Mouse (Mus musculus): Measurements from ENCODE around the gene Asap2. TPM values are rescaled to one million over a fixed set of nuclear protein-coding genes. Genes with fewer than 3 reads are reported as not detected.

The Asap2 gene
- polyA plus RNA-seq, 1 experiment: 0.77 TPM

DNA sequence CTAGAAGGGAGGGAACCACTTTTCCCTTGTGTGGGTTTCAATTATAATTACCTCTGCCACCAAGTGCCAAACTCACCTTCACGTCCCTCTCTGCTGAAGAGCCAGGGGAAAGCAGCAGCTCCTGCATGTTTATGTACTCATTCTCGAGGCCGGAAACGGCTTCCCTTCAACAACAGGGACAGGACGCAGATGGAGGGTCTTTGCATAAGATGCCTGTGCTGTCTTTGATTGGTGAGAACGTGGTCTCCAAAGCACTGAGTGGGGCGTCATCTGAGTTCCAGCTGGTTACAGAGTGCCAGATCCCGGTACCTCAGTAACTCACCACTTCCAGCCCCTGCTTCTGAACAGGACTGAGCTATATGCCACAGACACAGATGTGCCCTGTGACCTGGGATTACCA is 174.0 kb downstream of the Asap2 start:
- no peak overlapping the region for H3K4me3 ChIP-seq (ENCODE audit: control insufficient read depth, low read depth, low read length)
- TF ChIP-seq POLR2A (IDR thresholded peaks at IDR 0.05; ENCODE audit: control insufficient read depth, low read depth, low read length) (no peak), CTCF (IDR thresholded peaks at IDR 0.05; ENCODE audit: control insufficient read depth, insufficient read depth, insufficient replicate concordance, low read depth, low read length) (no peak)
- no peaks in the 10 kb centered on the region for H3K4me1 ChIP-seq (ENCODE audit: control insufficient read depth, insufficient read depth, low read length)
- no peak overlapping the region for H3K27ac ChIP-seq (ENCODE audit: control insufficient read depth, insufficient read depth, low read depth, low read length)
- no peaks in the 10 kb centered on the region for H3K27me3 ChIP-seq (ENCODE audit: control insufficient read depth, insufficient read depth, low read length)
- H3K36me3 ChIP-seq (ENCODE audit: control insufficient read depth, insufficient read depth, low read length): no peaks in the 10 kb centered on the region

GRCm38 (mm10) chr12:21165157-21165556 is 174.9 kb downstream of the Asap2 start:
- Histone ChIP-seq H3K4me3 (ENCODE audit: control insufficient read depth, low read depth, low read length) (no peak overlapping the region), H3K4me1 (ENCODE audit: control insufficient read depth, insufficient read depth, low read length) (no peaks in the 10 kb centered on the region), H3K27ac (ENCODE audit: control insufficient read depth, insufficient read depth, low read depth, low read length) (no peak overlapping the region), H3K36me3 (ENCODE audit: control insufficient read depth, insufficient read depth, low read length) (no peaks in the 10 kb centered on the region), H3K27me3 (ENCODE audit: control insufficient read depth, insufficient read depth, low read length) (no peaks in the 10 kb centered on the region)
- TF ChIP-seq CTCF (IDR thresholded peaks at IDR 0.05; ENCODE audit: control insufficient read depth, insufficient read depth, insufficient replicate concordance, low read depth, low read length) (no peak), POLR2A (IDR thresholded peaks at IDR 0.05; ENCODE audit: control insufficient read depth, low read depth, low read length) (no peak)

DNA sequence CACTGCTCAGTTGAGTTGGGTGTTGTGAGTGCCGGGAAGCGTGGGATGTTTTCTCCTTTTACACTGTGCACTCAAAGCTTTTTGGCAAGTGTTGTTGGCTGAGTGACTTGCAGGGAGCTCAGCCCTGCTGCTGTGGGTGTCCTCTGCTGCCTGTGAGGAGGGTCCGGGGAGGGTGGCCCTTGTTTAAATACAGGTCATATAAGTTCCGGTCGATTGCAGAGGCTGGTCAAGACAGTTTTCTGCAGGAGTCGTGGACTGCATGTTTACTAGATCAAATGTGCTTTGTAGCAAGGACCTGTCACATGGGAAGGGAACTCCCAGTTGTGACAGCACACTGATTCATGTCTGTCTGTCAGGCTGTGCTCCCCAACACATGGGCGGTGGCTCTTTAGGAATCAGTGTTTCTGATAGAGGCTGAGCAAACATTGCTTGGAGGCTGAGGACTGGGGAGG is 175.7 kb downstream of the Asap2 start:
- Histone ChIP-seq H3K36me3 (ENCODE audit: control insufficient read depth, insufficient read depth, low read length) (no peaks in the 10 kb centered on the region), H3K27ac (ENCODE audit: control insufficient read depth, insufficient read depth, low read depth, low read length) (no peak overlapping the region), H3K27me3 (ENCODE audit: control insufficient read depth, insufficient read depth, low read length) (no peaks in the 10 kb centered on the region), H3K4me3 (ENCODE audit: control insufficient read depth, low read depth, low read length) (no peak overlapping the region), H3K4me1 (ENCODE audit: control insufficient read depth, insufficient read depth, low read length) (no peaks in the 10 kb centered on the region)
- no peak for TF ChIP-seq CTCF (IDR thresholded peaks at IDR 0.05; ENCODE audit: control insufficient read depth, insufficient read depth, insufficient replicate concordance, low read depth, low read length)
- TF ChIP-seq POLR2A (IDR thresholded peaks at IDR 0.05; ENCODE audit: control insufficient read depth, low read depth, low read length): no peak

- H3K4me3 ChIP-seq (ENCODE audit: control insufficient read depth, low read depth, low read length): no peak overlapping the region
- H3K27ac ChIP-seq (ENCODE audit: control insufficient read depth, insufficient read depth, low read depth, low read length): no peak overlapping the region
- H3K36me3 ChIP-seq (ENCODE audit: control insufficient read depth, insufficient read depth, low read length): no peaks in the 10 kb centered on the region
- TF ChIP-seq CTCF (IDR thresholded peaks at IDR 0.05; ENCODE audit: control insufficient read depth, insufficient read depth, insufficient replicate concordance, low read depth, low read length) (no peak), POLR2A (IDR thresholded peaks at IDR 0.05; ENCODE audit: control insufficient read depth, low read depth, low read length) (no peak)
- H3K4me1 ChIP-seq (ENCODE audit: control insufficient read depth, insufficient read depth, low read length): no peaks in the 10 kb centered on the region
- no peaks in the 10 kb centered on the region for H3K27me3 ChIP-seq (ENCODE audit: control insufficient read depth, insufficient read depth, low read length)
Measured at GRCm38 (mm10) chr12:21166884-21167575, 176.8 kb downstream of the Asap2 start.

GRCm38 (mm10) chr12:21167741-21168140 is 177.5 kb downstream of the Asap2 start:
- H3K36me3 ChIP-seq (ENCODE audit: control insufficient read depth, insufficient read depth, low read length): no peaks in the 10 kb centered on the region
- no peaks in the 10 kb centered on the region for H3K4me1 ChIP-seq (ENCODE audit: control insufficient read depth, insufficient read depth, low read length)
- TF ChIP-seq POLR2A (IDR thresholded peaks at IDR 0.05; ENCODE audit: control insufficient read depth, low read depth, low read length) (no peak), CTCF (IDR thresholded peaks at IDR 0.05; ENCODE audit: control insufficient read depth, insufficient read depth, insufficient replicate concordance, low read depth, low read length) (no peak)
- no peak overlapping the region for H3K4me3 ChIP-seq (ENCODE audit: control insufficient read depth, low read depth, low read length)
- no peak overlapping the region for H3K27ac ChIP-seq (ENCODE audit: control insufficient read depth, insufficient read depth, low read depth, low read length)
- no peaks in the 10 kb centered on the region for H3K27me3 ChIP-seq (ENCODE audit: control insufficient read depth, insufficient read depth, low read length)

- H3K27ac ChIP-seq (ENCODE audit: control insufficient read depth, insufficient read depth, low read depth, low read length): no peak overlapping the region
- TF ChIP-seq CTCF (IDR thresholded peaks at IDR 0.05; ENCODE audit: control insufficient read depth, insufficient read depth, insufficient replicate concordance, low read depth, low read length) (no peak), POLR2A (IDR thresholded peaks at IDR 0.05; ENCODE audit: control insufficient read depth, low read depth, low read length) (no peak)
- H3K27me3 ChIP-seq (ENCODE audit: control insufficient read depth, insufficient read depth, low read length): no peaks in the 10 kb centered on the region
- no peaks in the 10 kb centered on the region for H3K4me1 ChIP-seq (ENCODE audit: control insufficient read depth, insufficient read depth, low read length)
- no peak overlapping the region for H3K4me3 ChIP-seq (ENCODE audit: control insufficient read depth, low read depth, low read length)
- H3K36me3 ChIP-seq (ENCODE audit: control insufficient read depth, insufficient read depth, low read length): no peaks in the 10 kb centered on the region
Measured at GRCm38 (mm10) chr12:21168149-21168548, 177.9 kb downstream of the Asap2 start.

GRCm38 (mm10) chr12:21171776-21172490 is 181.7 kb downstream of the Asap2 start:
- H3K27ac ChIP-seq (ENCODE audit: control insufficient read depth, insufficient read depth, low read depth, low read length): no peak overlapping the region
- no peaks in the 10 kb centered on the region for H3K36me3 ChIP-seq (ENCODE audit: control insufficient read depth, insufficient read depth, low read length)
- H3K27me3 ChIP-seq (ENCODE audit: control insufficient read depth, insufficient read depth, low read length): no peaks in the 10 kb centered on the region
- H3K4me1 ChIP-seq (ENCODE audit: control insufficient read depth, insufficient read depth, low read length): no peaks in the 10 kb centered on the region
- TF ChIP-seq CTCF (IDR thresholded peaks at IDR 0.05; ENCODE audit: control insufficient read depth, insufficient read depth, insufficient replicate concordance, low read depth, low read length): no peak
- no peak overlapping the region for H3K4me3 ChIP-seq (ENCODE audit: control insufficient read depth, low read depth, low read length)
